Mouse (Mus musculus): Measurements from ENCODE around the gene 4930469K13Rik.

DNA sequence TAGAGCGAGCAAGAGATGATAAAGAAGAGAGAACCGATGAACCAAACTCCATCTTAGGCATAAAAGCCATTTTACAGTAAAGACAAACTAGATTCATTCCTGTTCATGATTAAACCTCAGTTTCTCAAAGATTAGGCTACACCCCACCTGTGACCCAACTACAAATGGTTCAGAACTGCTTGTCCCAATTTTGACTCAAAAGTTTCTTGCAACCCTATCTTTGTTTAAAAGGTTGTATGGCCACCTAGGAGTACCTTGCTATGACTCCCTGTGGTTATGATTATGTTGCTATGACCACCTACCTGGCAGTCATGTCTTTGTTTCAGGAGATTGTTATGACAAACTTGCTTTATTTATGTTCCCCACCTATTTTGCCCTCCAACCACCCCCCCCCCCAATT lies 90.7 kb downstream of the 4930469K13Rik start:
- no peak for TF ChIP-seq POLR2A (IDR thresholded peaks at IDR 0.05; ENCODE audit: control insufficient read depth, extremely low read depth, insufficient read depth, low read length, poor library complexity)
- TF ChIP-seq CTCF (IDR thresholded peaks at IDR 0.05; ENCODE audit: borderline replicate concordance, control insufficient read depth, extremely low read depth, insufficient read depth, low read length, poor library complexity): no peak
